Mouse (Mus musculus): Measurements from ENCODE around the gene Thumpd2. TPM values are rescaled to one million over a fixed set of nuclear protein-coding genes. Genes with fewer than 3 reads are reported as not detected.

Gene Thumpd2
- total RNA-seq, 4 experiments from 2014 or later = 4.1 to 4.7 (median 4.3) TPM

Other genes starting within 250 kb of the Thumpd2 start
- under 1 TPM; 0.16 to 0.56 (median 0.30) TPM for gene Tmem178, start 120.5 kb downstream of the Thumpd2 start, total RNA-seq (2022)

All from heart, adult 8-10 months (tissue).